Mouse (Mus musculus) small intestine, adult 2 months (tissue): ENCODE measurements around the gene Zfp68.

ENCODE experiments used
- CTCF ChIP-seq: fragments of 200-500 bp; IDR thresholded peaks from 2 replicates; pipeline ENCODE4 v1.5.1; 2012; ENCODE audit warnings: low read depth, mild to moderate bottlenecking, control low read depth, inconsistent platforms, low read length, moderate library complexity, mixed read lengths; ENCODE audit not compliant: insufficient replicate concordance, insufficient read length; ENCODE audit errors: extremely low read depth
- POLR2A ChIP-seq: fragments of 200-500 bp; IDR thresholded peaks from 2 replicates; pipeline ENCODE4 v1.6.1; 2012; ENCODE audit warnings: low read depth, mild to moderate bottlenecking, control low read depth, inconsistent platforms, low read length, moderate library complexity

DNA sequence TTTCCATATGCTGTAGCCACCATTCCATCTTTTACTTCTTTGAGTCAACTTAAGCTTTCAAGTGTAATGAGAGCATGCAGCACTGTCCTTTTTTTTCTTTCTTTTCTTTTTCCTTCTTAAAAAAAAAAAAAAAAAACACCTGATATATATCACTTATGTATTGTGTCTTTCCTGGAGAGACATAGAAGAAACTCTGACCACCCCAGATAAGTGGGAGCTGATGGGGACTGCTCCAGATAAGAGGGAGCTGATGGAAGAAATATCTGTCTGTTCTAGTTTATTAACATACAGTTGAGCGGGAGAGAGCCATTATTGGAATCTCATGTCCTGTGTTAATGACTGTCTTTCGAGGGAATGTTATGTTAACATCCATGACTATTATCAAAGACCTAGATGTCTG lies 16.9 kb upstream of the Zfp68 start:
- TF ChIP-seq CTCF (no peak), POLR2A (no peak)
